Mouse (Mus musculus) embryonic facial prominence, embryonic 12.5 days (tissue): Measurements from ENCODE around the gene Ppp2r5c. TPM values are rescaled to one million over a fixed set of nuclear protein-coding genes. Genes with fewer than 3 reads are reported as not detected.

Experiments used
- ATAC-seq: fragments of 200-750 bp; cut with Nextera tagmentation; 2 replicates; pipeline ENCODE4 v1.8.0; 2017; ENCODE audit not compliant: insufficient number of reproducible peaks, insufficient read depth, low FRiP score, low TSS enrichment
- H3K27ac ChIP-seq: fragments of 300-500 bp; sonication (generic); 2 replicates; pipeline ENCODE4 v1.5.1; 2016; ENCODE audit warnings: mild to moderate bottlenecking
- H3K27me3 ChIP-seq: fragments of 300-500 bp; sonication (generic); 2 replicates; pipeline ENCODE4 v1.6.1; 2016; ENCODE audit warnings: mild to moderate bottlenecking, moderate library complexity
- H3K36me3 ChIP-seq: fragments of 300-500 bp; sonication (generic); 2 replicates; pipeline ENCODE4 v1.6.1; 2016; ENCODE audit warnings: mild to moderate bottlenecking
- H3K4me1 ChIP-seq: fragments of 300-500 bp; sonication (generic); 2 replicates; pipeline ENCODE4 v1.6.1; 2016
- H3K4me2 ChIP-seq: fragments of 300-500 bp; sonication (generic); replicated peaks from 2 replicates; pipeline ENCODE4 v1.6.1; 2016; ENCODE audit warnings: mild to moderate bottlenecking, moderate library complexity
- H3K4me3 ChIP-seq: fragments of 300-500 bp; sonication (generic); 2 replicates; pipeline ENCODE4 v1.5.1; 2016; ENCODE audit warnings: mild to moderate bottlenecking
- H3K9ac ChIP-seq: fragments of 300-500 bp; sonication (generic); 2 replicates; pipeline ENCODE4 v1.6.1; 2016; ENCODE audit warnings: mild to moderate bottlenecking, moderate library complexity
- H3K9me3 ChIP-seq: fragments of 300-500 bp; sonication (generic); 2 replicates; pipeline ENCODE4 v1.6.1; 2016; ENCODE audit warnings: mild to moderate bottlenecking, moderate library complexity
- WGBS: fragments of 180-500 bp; shearing (Covaris S2); methylation state at CpG from one replicate; pipeline ENCODE4 v1.1.7; 2016; 5-methylcytosine and 5-hydroxymethylcytosine counted together
- polyA plus RNA-seq: library from polyadenylated mRNA; unstranded; fragments of >200 nt; fragmentation: Nextera tagmentation; extraction: Ambion mirVana; gene quantifications from 2 replicates; pipeline ENCODE4 v1.2.1, GENCODE M21; 2016

Gene Ppp2r5c
- polyA plus RNA-seq, 1 experiment from 2014 or later = 156 TPM

GRCm38 (mm10) chr12:110608460-110609152 lies 161.7 kb downstream of the Ppp2r5c start:
- Histone ChIP-seq H3K27me3 (no peaks in the 10 kb centered on the region), H3K4me1 (peaks cover 10% of the 10 kb centered on the region), H3K9me3 (no peaks in the 10 kb centered on the region), H3K27ac (no peak overlapping the region), H3K9ac (no peak overlapping the region; the same call in 1 of the 2 replicates), H3K36me3 (peaks cover 18% of the 10 kb centered on the region), H3K4me3 (no peak overlapping the region), H3K4me2 (no peak overlapping the region)
- 70% methylated on average over 11 of the region's 11 CpGs for WGBS
- ATAC-seq = no peak

DNA sequence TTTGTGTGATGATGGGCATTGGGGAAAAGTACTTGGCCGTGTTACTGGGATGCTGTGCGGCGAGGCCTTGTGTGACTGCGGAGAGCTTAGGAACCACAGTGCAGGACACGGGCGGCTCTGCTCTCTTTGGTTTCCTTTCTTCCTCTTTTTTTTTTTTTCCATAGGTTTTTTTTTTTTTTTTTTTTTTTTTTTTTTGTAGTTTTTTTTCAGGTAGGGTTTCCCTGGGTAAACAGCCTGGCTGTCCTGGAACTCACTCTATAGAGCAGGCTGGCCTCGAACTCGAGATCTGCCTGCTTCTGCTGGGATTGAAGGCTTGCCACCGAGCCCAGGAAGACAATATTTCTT lies 162.2 kb downstream of the Ppp2r5c start:
- no peaks in the 10 kb centered on the region for H3K9me3 ChIP-seq
- ATAC-seq = no peak
- H3K27ac ChIP-seq = no peak overlapping the region
- 82% methylated on average over 9 of the region's 9 CpGs for WGBS
- no peak overlapping the region for H3K9ac ChIP-seq
- no peak overlapping the region for H3K4me2 ChIP-seq
- no peak overlapping the region for H3K4me3 ChIP-seq
- H3K36me3 ChIP-seq = peaks cover 23% of the 10 kb centered on the region
- peaks cover 5% of the 10 kb centered on the region; the same call in 1 of the 2 replicates for H3K4me1 ChIP-seq
- H3K27me3 ChIP-seq = no peaks in the 10 kb centered on the region

GRCm38 (mm10) chr12:110610713-110611112 lies 163.8 kb downstream of the Ppp2r5c start:
- no peak for ATAC-seq
- Histone ChIP-seq H3K27ac (no peak overlapping the region), H3K36me3 (peaks cover 39% of the 10 kb centered on the region), H3K4me1 (no peaks in the 10 kb centered on the region), H3K27me3 (no peaks in the 10 kb centered on the region), H3K4me3 (no peak overlapping the region), H3K9me3 (no peaks in the 10 kb centered on the region), H3K4me2 (no peak overlapping the region), H3K9ac (no peak overlapping the region)
- WGBS = 87% methylated on average over 2 of the region's 2 CpGs

DNA sequence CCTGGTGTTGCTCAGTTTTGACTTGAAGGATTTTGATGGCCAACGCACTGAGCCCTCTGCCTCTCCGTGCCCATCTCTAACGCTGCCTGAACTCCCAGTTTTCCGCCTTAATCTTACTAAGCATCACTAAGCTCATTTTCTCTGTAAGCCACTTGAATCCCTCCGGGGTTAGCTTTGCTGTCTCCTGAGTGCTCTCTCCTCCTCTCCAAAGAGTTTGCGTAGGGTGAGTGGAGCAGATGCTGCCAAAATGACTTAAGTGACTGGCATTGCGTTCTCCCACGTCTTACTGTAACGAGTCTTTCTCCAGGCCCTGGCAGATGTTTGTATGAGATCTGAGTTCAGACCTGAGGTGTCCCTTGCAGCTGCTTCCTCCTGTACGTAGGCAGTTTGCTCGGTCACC lies 183.1 kb downstream of the Ppp2r5c start:
- H3K4me2 ChIP-seq = no peak overlapping the region
- no peak for ATAC-seq
- H3K36me3 ChIP-seq = peaks cover 98% of the 10 kb centered on the region
- H3K4me1 ChIP-seq = no peaks in the 10 kb centered on the region
- no peak overlapping the region for H3K27ac ChIP-seq
- H3K9ac ChIP-seq = no peak overlapping the region
- no peaks in the 10 kb centered on the region for H3K9me3 ChIP-seq
- H3K27me3 ChIP-seq = no peaks in the 10 kb centered on the region
- WGBS = 94% methylated on average over 11 of the region's 11 CpGs
- H3K4me3 ChIP-seq = no peak overlapping the region

Other genes with a start within 250 kb of the Ppp2r5c start
- 2.1 and 2.7 TPM in 2 replicates for gene Dio3, start 168.1 kb upstream of the Ppp2r5c start, polyA plus RNA-seq
- gene Dync1h1, start 154.3 kb downstream of the Ppp2r5c start, polyA plus RNA-seq = 57.2 and 60.5 TPM in 2 replicates
- 0.24 TPM in 1 of 2 replicates, not detected in the other for gene 1700001K19Rik, start 235.5 kb downstream of the Ppp2r5c start, polyA plus RNA-seq